Mouse (Mus musculus): ENCODE data around the gene Abca15.
"Not testable (repeated sequence)": the region's sequence is repeated elsewhere in the genome, so short reads cannot be mapped to it uniquely, and the experiment has no call there.

Gene Abca15

GRCm38 (mm10) chr7:120328087-120328793 lies at the start of gene Abca15:
Gene Abca15 (plus strand): TSS chr7:120328670.
- DNase-seq, result no peak

GRCm38 (mm10) chr7:120285286-120285685 lies 43.2 kb upstream of the Abca15 start:
- no peak for DNase-seq

GRCm38 (mm10) chr7:120316086-120316485 lies 12.4 kb upstream of the Abca15 start:
- DNase-seq, result no peak

GRCm38 (mm10) chr7:120322963-120323362 lies 5.5 kb upstream of the Abca15 start:
- no peak for DNase-seq

GRCm38 (mm10) chr7:120325911-120326310 lies 2.6 kb upstream of the Abca15 start:
- DNase-seq, result not testable (repeated sequence)

GRCm38 (mm10) chr7:120327220-120328073 lies 1.0 kb upstream of the Abca15 start:
- no peak for DNase-seq

- DNase-seq, result no peak
These were observed 32.7 kb downstream of the Abca15 start for GRCm38 (mm10) chr7:120361159-120361558.

GRCm38 (mm10) chr7:120409447-120409846 lies 81.0 kb downstream of the Abca15 start, which contains the start of gene Abca16:
Gene Abca16 (plus strand): TSS chr7:120409647.
- no peak for DNase-seq

GRCm38 (mm10) chr7:120412391-120412790 lies 83.9 kb downstream of the Abca15 start:
- no peak for DNase-seq

GRCm38 (mm10) chr7:120426625-120427024 lies 98.2 kb downstream of the Abca15 start:
- no peak for DNase-seq

GRCm38 (mm10) chr7:120431464-120431863 lies 103.0 kb downstream of the Abca15 start:
- DNase-seq, result no peak
